Mouse (Mus musculus) E14TG2a.4 (cell line): ENCODE data around the gene Ckap2l.

ENCODE experiments used
- CTCF ChIP-seq: conservative IDR thresholded peaks from 2 replicates; pipeline ENCODE4 v1.5.1; 2014; ENCODE audit warnings: low read length
- NANOG ChIP-seq: IDR thresholded peaks from 2 replicates; pipeline ENCODE4 v1.6.1; 2014; ENCODE audit warnings: borderline replicate concordance, low read length, mixed read lengths
- POU5F1 ChIP-seq: IDR thresholded peaks from 2 replicates; pipeline ENCODE4 v1.6.1; 2014; ENCODE audit warnings: low read length, borderline replicate concordance

DNA sequence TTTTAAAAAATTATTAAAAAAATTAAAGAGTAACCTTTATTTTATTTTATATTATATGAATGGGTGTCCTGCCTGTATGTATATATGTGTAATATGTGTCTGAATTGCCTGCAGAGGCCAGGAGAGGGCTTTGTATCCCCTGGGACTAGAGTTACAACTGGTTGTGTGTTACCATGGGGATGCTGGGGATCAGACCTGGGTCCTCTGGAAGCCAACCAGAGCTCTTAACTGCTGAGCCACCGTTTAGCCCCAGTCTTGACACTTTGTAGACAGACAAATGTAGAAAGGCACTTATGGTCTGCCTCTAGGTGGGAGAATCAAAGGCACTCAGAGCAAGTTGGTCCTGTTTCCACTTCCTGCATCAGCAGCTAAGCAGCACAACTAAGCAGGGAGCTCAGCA, 47.7 kb downstream of the Ckap2l start:
- no peak for TF ChIP-seq CTCF
- no peak for TF ChIP-seq POU5F1
- TF ChIP-seq NANOG: no peak
